Mouse (Mus musculus) right cerebral cortex, postnatal 14 days (tissue): ENCODE data around the gene Pif1.

Source experiments
- DNase-seq: peaks from one replicate; pipeline ENCODE4 v3.0.0; 2022

Gene Pif1

DNA sequence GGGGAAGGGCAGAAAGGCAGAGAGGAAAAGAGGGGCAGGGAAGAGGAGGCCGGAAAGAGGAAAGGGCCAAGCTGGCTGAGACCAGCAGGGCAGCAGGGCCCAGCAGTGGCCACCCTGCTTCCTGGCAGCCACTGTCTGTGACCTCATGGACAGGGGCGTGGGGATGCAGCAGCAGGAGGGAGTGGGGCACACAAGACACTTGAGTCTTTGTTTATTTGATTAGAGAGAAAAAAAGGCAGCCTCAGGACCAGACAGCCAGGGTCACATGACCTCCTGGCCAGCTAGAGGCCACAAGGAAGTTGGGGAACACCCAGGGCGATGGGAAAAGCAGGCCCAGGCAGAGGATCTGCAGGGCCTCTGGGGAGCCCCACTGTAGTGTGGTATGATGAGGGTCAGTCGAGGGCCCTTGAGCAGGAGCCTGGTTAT, 24.9 kb upstream of the Pif1 start:
- peak; percentile 48 for DNase-seq

- no peak for DNase-seq
Measured at GRCm38 (mm10) chr9:65563073-65563472, 23.9 kb upstream of the Pif1 start.

GRCm38 (mm10) chr9:65564698-65565097, 22.3 kb upstream of the Pif1 start:
- DNase-seq = no peak

DNA sequence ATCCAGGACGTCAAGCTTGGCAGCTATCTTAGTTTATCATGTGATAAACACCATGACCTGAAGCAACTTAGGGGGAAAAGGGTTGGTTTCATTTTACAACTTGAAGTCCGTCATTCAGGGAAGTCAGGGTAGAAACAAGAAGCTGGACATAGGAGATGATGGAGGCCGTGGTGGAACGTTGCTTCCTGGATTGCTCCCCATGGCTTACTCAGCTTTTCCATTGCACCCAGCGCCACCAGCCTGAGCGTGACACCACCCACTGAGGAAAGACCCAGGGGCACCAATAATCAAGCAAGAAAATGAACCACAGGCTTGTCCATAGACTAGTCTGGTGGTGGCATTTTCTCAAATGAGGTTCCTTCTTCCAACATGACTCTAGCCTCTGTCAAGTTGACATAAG, 18.2 kb upstream of the Pif1 start:
- DNase-seq = no peak

- DNase-seq = no peak
Measured at GRCm38 (mm10) chr9:65569491-65569971, 17.4 kb upstream of the Pif1 start.

DNA sequence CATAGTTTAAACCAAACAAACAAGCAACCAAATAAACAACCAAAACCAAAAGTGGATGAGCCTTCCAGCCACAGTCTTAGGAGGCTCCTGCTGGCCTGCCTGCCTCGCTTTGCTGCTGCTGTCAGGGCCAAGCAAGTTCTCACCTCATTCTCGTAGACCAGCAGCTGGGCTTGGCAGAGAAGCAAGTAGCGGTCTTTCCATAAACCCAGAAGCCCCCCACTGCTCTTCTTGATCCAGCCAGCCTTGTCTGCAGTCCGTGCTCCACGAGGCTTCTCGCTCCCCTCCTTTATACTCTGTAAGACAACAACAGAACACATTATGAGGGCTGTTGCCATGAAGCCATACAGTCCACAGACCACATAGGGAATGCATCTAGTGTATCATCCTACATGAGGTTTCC, 14.1 kb upstream of the Pif1 start:
- DNase-seq = no peak

DNA sequence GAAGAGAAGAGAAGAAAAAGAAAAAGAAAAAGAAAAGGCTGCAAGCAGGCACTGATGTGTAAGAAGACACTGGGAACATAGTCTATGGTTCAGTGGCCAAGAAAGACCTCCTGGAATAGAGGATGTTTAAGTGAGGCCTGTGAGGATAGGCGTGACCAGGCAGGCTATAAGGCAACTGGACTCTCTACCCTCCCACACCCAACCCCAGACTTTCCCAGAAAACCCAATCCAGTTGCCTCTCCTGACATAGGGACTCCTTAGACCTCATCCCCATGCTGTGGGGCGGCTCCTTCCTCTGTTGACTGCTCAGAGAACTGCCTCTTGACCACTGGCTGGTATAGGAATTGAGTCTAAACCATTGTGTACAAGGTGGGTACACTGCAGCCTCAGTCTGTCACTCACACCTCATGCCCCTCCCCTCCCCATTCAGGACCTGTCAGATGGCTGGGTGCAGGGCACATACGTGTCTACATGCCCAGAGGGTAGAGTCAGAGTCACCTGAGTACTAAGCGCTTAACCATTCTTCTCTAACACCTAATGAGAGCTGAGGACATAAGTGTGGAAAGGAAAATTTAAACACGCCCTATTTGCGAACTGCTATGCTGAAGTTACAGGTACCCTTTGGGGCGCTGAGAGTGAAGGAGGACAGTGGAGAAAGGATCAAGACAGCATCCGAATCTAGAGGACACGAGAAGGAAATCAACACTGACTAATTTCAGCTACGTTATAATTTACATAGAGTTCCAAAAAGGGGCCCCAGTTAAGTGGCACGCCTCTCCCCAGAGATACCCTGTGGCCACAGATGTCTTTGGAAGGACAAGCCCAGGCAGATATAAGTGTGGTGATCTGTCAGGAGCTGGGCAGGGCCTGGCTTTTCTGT, 12.2 kb upstream of the Pif1 start:
- no peak for DNase-seq

- DNase-seq = peak; percentile 49
Measured at GRCm38 (mm10) chr9:65575393-65576196, 11.4 kb upstream of the Pif1 start.

- no peak for DNase-seq
Measured at GRCm38 (mm10) chr9:65576861-65577510, 10.0 kb upstream of the Pif1 start.

- DNase-seq = no peak
Measured at GRCm38 (mm10) chr9:65577511-65578196, 9.3 kb upstream of the Pif1 start.

- DNase-seq = no peak
Measured at GRCm38 (mm10) chr9:65578801-65579249, 8.1 kb upstream of the Pif1 start.

GRCm38 (mm10) chr9:65579781-65580371, 7.1 kb upstream of the Pif1 start, which contains the start of gene Plekho2:
TSS of gene Plekho2 (minus strand) at chr9:65580040.
- DNase-seq = peak; percentile 83

- peak; percentile 80 for DNase-seq
Measured at GRCm38 (mm10) chr9:65580401-65581256, 6.3 kb upstream of the Pif1 start.

- DNase-seq = no peak
Measured at GRCm38 (mm10) chr9:65583045-65583444, 3.9 kb upstream of the Pif1 start.

- no peak for DNase-seq
Measured at GRCm38 (mm10) chr9:65587270-65587572, 261 bp downstream of the Pif1 start.

- DNase-seq = peak; percentile 42
Measured at GRCm38 (mm10) chr9:65587573-65588358, 806 bp downstream of the Pif1 start.

GRCm38 (mm10) chr9:65589091-65589490, 2.1 kb downstream of the Pif1 start:
- DNase-seq = no peak

- DNase-seq = no peak
Measured at GRCm38 (mm10) chr9:65592721-65593120, 5.8 kb downstream of the Pif1 start.

DNA sequence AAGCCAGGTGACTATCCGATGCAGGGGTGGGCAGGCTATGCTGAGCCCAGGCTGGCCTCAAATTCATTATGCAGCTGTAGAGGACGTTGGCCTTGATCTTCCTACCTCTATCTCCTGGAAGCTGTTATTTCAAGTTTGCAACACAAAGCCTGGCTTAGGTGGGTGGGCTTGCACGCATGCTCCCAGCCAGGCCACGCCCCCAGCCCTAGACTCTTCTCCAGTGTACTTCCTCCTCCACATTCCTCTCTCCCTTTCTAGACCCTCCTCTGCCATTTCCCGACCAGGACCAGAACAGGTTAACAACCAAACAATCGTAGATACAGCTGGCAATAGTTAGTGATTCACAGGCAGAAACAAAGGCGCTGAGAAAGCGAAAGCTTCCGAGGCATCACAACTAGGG, 6.6 kb downstream of the Pif1 start:
- no peak for DNase-seq

DNA sequence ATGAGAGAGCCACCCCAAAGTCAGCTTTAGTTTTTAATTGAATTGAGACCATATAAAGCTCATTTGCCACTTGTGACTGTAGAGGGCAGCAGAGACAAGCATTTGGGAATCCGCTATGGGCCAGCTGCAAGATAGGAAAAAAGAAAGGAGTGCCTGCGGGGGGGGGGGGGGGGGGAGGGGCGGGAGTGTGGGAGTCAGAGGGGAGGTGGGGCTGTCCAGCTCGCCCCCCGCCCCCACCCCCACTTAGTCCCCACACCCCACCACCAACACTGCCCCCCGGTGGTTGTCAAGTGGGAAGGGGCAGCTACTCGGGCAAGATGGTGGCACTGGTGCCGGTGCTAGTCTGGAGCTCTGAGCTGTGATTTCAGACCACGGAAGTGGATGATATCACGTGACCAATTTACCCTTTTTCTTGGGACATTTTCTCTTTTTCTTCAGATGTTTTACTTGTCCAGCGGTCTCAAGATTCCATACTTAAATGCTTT, 11.8 kb downstream of the Pif1 start:
- peak; percentile 34 for DNase-seq
